Mouse (Mus musculus) embryonic facial prominence, embryonic 15.5 days (tissue): Measurements from ENCODE around the gene Pglyrp1. TPM values are rescaled to one million over a fixed set of nuclear protein-coding genes. Genes with fewer than 3 reads are reported as not detected.

Experiments used
- ATAC-seq: fragments of 200-750 bp; cut with Nextera tagmentation; 2 replicates; pipeline ENCODE4 v1.8.0; 2017; ENCODE audit warnings: low read depth, moderate TSS enrichment; ENCODE audit not compliant: insufficient number of reproducible peaks, low FRiP score, low TSS enrichment
- H3K27ac ChIP-seq: fragments of 300-500 bp; sonication (generic); replicated peaks from 2 replicates; pipeline ENCODE4 v1.5.1; 2015; ENCODE audit warnings: mild to moderate bottlenecking, inconsistent platforms
- H3K27me3 ChIP-seq: fragments of 300-500 bp; sonication (generic); 2 replicates; pipeline ENCODE4 v1.6.1; 2015; ENCODE audit warnings: inconsistent platforms
- H3K36me3 ChIP-seq: fragments of 300-500 bp; sonication (generic); 2 replicates; pipeline ENCODE4 v1.6.1; 2015; ENCODE audit warnings: mild to moderate bottlenecking, inconsistent platforms
- H3K4me1 ChIP-seq: fragments of 300-500 bp; sonication (generic); 2 replicates; pipeline ENCODE4 v1.6.1; 2015; ENCODE audit warnings: inconsistent platforms
- H3K4me2 ChIP-seq: fragments of 300-500 bp; sonication (generic); replicated peaks from 2 replicates; pipeline ENCODE4 v1.6.1; 2015; ENCODE audit warnings: mild to moderate bottlenecking, inconsistent platforms
- H3K4me3 ChIP-seq: fragments of 300-500 bp; sonication (generic); replicated peaks from 2 replicates; pipeline ENCODE4 v1.5.1; 2015; ENCODE audit warnings: mild to moderate bottlenecking, inconsistent platforms
- H3K9ac ChIP-seq: fragments of 300-500 bp; sonication (generic); 2 replicates; pipeline ENCODE4 v1.6.1; 2015; ENCODE audit warnings: inconsistent platforms
- H3K9me3 ChIP-seq: fragments of 300-500 bp; sonication (generic); replicated peaks from 2 replicates; pipeline ENCODE4 v1.6.1; 2016; ENCODE audit warnings: inconsistent platforms
- WGBS: fragments of 180-500 bp; shearing (Covaris S2); methylation state at CpG from one replicate; pipeline ENCODE4 v1.1.7; 2015; 5-methylcytosine and 5-hydroxymethylcytosine counted together
- polyA plus RNA-seq: library from polyadenylated mRNA; unstranded; fragments of >200 nt; fragmentation: Nextera tagmentation; extraction: Ambion mirVana; gene quantifications from 2 replicates; pipeline ENCODE4 v1.2.1, GENCODE M21; 2015

Pglyrp1 gene
- polyA plus RNA-seq, 1 experiment from 2014 or later, result 16.3 TPM

GRCm38 (mm10) chr7:18858310-18858916 is 12.7 kb upstream of the Pglyrp1 start:
- Histone ChIP-seq H3K9ac (no peak overlapping the region), H3K4me2 (no peak overlapping the region), H3K27ac (0 out of 2 replicates have a peak overlapping the region, but pooled peaks have one; percentile 23), H3K36me3 (no peaks in the 10 kb centered on the region), H3K4me1 (peaks cover 7% of the 10 kb centered on the region; the same call in 1 of the 2 replicates), H3K27me3 (no peaks in the 10 kb centered on the region), H3K4me3 (no peak overlapping the region), H3K9me3 (no peaks in the 10 kb centered on the region)
- 0 out of 2 replicates have a peak, but pooled peaks have one; percentile 39 for ATAC-seq
- 73% methylated on average over 5 of the region's 5 CpGs for WGBS

GRCm38 (mm10) chr7:18862801-18863200 is 8.3 kb upstream of the Pglyrp1 start:
- H3K27me3 ChIP-seq, result no peaks in the 10 kb centered on the region
- H3K9ac ChIP-seq, result no peak overlapping the region
- no peak for ATAC-seq
- 79% methylated on average over 6 of the region's 6 CpGs for WGBS
- no peaks in the 10 kb centered on the region for H3K36me3 ChIP-seq
- no peaks in the 10 kb centered on the region for H3K9me3 ChIP-seq
- no peak overlapping the region for H3K27ac ChIP-seq
- no peak overlapping the region for H3K4me3 ChIP-seq
- peaks cover 7% of the 10 kb centered on the region; the same call in 1 of the 2 replicates for H3K4me1 ChIP-seq
- H3K4me2 ChIP-seq, result no peak overlapping the region

GRCm38 (mm10) chr7:18868491-18868890 is 2.6 kb upstream of the Pglyrp1 start:
- Histone ChIP-seq H3K9me3 (peaks cover 4% of the 10 kb centered on the region; the same call in 1 of the 2 replicates), H3K9ac (no peak overlapping the region), H3K27ac (no peak overlapping the region), H3K36me3 (no peaks in the 10 kb centered on the region), H3K27me3 (no peaks in the 10 kb centered on the region), H3K4me1 (peaks cover 7% of the 10 kb centered on the region; the same call in 1 of the 2 replicates), H3K4me3 (no peak overlapping the region), H3K4me2 (no peak overlapping the region)
- 76% methylated on average over 2 of the region's 2 CpGs for WGBS
- ATAC-seq, result no peak

- H3K9ac ChIP-seq, result no peak overlapping the region
These were observed 1.1 kb downstream of the Pglyrp1 start for GRCm38 (mm10) chr7:18872014-18872802.

GRCm38 (mm10) chr7:18872816-18873215 is 1.7 kb downstream of the Pglyrp1 start:
- Histone ChIP-seq H3K4me2 (peak overlapping the region; percentile 81), H3K27me3 (no peaks in the 10 kb centered on the region), H3K9me3 (peaks cover 4% of the 10 kb centered on the region; the same call in 1 of the 2 replicates), H3K36me3 (no peaks in the 10 kb centered on the region), H3K4me3 (peak overlapping the region; percentile 44), H3K9ac (no peak overlapping the region), H3K4me1 (peaks cover 7% of the 10 kb centered on the region; the same call in 1 of the 2 replicates), H3K27ac (no peak overlapping the region)
- ATAC-seq, result no peak
- WGBS, result 3% methylated on average over 7 of the region's 7 CpGs

More at GRCm38 (mm10) chr7:18872014-18872802, 1.1 kb downstream of the Pglyrp1 start:
- Histone ChIP-seq H3K4me2 (peak overlapping the region; percentile 81), H3K27ac (no peak overlapping the region), H3K27me3 (no peaks in the 10 kb centered on the region), H3K36me3 (no peaks in the 10 kb centered on the region), H3K4me3 (peak overlapping the region; percentile 44), H3K9me3 (peaks cover 4% of the 10 kb centered on the region; the same call in 1 of the 2 replicates), H3K4me1 (peaks cover 7% of the 10 kb centered on the region; the same call in 1 of the 2 replicates)
- no peak for ATAC-seq
- WGBS, result 24% methylated on average over 14 of the region's 14 CpGs

GRCm38 (mm10) chr7:18873253-18873652 is 2.1 kb downstream of the Pglyrp1 start:
- WGBS, result under 1% methylated on average over 10 of the region's 10 CpGs
- no peaks in the 10 kb centered on the region for H3K36me3 ChIP-seq
- peaks cover 4% of the 10 kb centered on the region; the same call in 1 of the 2 replicates for H3K9me3 ChIP-seq
- ATAC-seq, result peak; percentile 67
- H3K27me3 ChIP-seq, result no peaks in the 10 kb centered on the region
- peak overlapping the region; percentile 81 for H3K4me2 ChIP-seq
- no peak overlapping the region for H3K9ac ChIP-seq
- peak overlapping the region; percentile 44 for H3K4me3 ChIP-seq
- no peak overlapping the region for H3K27ac ChIP-seq
- peaks cover 7% of the 10 kb centered on the region; the same call in 1 of the 2 replicates for H3K4me1 ChIP-seq

- no peak for ATAC-seq
- WGBS, result 85% methylated on average over 5 of the region's 5 CpGs
These were observed 4.2 kb downstream of the Pglyrp1 start for GRCm38 (mm10) chr7:18875372-18875771.

GRCm38 (mm10) chr7:18878691-18879090 is 7.6 kb downstream of the Pglyrp1 start:
- no peak overlapping the region for H3K4me2 ChIP-seq
- no peak for ATAC-seq
- no peak overlapping the region for H3K9ac ChIP-seq
- WGBS, result 59% methylated on average over 7 of the region's 7 CpGs
- H3K27ac ChIP-seq, result no peak overlapping the region
- no peaks in the 10 kb centered on the region for H3K4me1 ChIP-seq
- H3K4me3 ChIP-seq, result no peak overlapping the region
- H3K36me3 ChIP-seq, result no peaks in the 10 kb centered on the region
- H3K9me3 ChIP-seq, result no peaks in the 10 kb centered on the region
- H3K27me3 ChIP-seq, result no peaks in the 10 kb centered on the region

More at GRCm38 (mm10) chr7:18875372-18875771, 4.2 kb downstream of the Pglyrp1 start:
- no peak overlapping the region for H3K9ac ChIP-seq
- no peak overlapping the region for H3K4me2 ChIP-seq
- H3K9me3 ChIP-seq, result no peaks in the 10 kb centered on the region
- peaks cover 7% of the 10 kb centered on the region; the same call in 1 of the 2 replicates for H3K4me1 ChIP-seq
- H3K36me3 ChIP-seq, result no peaks in the 10 kb centered on the region
- no peak overlapping the region for H3K27ac ChIP-seq
- no peaks in the 10 kb centered on the region for H3K27me3 ChIP-seq
- no peak overlapping the region for H3K4me3 ChIP-seq

- 55% methylated on average over 9 of the region's 9 CpGs for WGBS
These were observed 13.0 kb downstream of the Pglyrp1 start for GRCm38 (mm10) chr7:18883991-18884744.

GRCm38 (mm10) chr7:18884745-18885422 is 13.8 kb downstream of the Pglyrp1 start:
- H3K4me2 ChIP-seq, result no peak overlapping the region
- H3K4me1 ChIP-seq, result no peaks in the 10 kb centered on the region
- H3K4me3 ChIP-seq, result no peak overlapping the region
- no peak overlapping the region for H3K9ac ChIP-seq
- no peak for ATAC-seq
- no peak overlapping the region for H3K27ac ChIP-seq
- 60% methylated on average over 13 of the region's 13 CpGs for WGBS
- H3K36me3 ChIP-seq, result 0 out of 2 replicates have a peak, but pooled peaks cover 4% of the 10 kb centered on the region
- no peaks in the 10 kb centered on the region for H3K9me3 ChIP-seq
- H3K27me3 ChIP-seq, result no peaks in the 10 kb centered on the region

More at GRCm38 (mm10) chr7:18883991-18884744, 13.0 kb downstream of the Pglyrp1 start:
- ATAC-seq, result 0 out of 2 replicates have a peak, but pooled peaks have one; percentile 8
- no peaks in the 10 kb centered on the region for H3K36me3 ChIP-seq
- H3K4me2 ChIP-seq, result no peak overlapping the region
- H3K4me1 ChIP-seq, result no peaks in the 10 kb centered on the region
- no peak overlapping the region for H3K9ac ChIP-seq
- H3K9me3 ChIP-seq, result no peaks in the 10 kb centered on the region
- no peaks in the 10 kb centered on the region for H3K27me3 ChIP-seq
- H3K4me3 ChIP-seq, result no peak overlapping the region
- no peak overlapping the region for H3K27ac ChIP-seq
